Mouse (Mus musculus): ENCODE measurements around the gene Zfp1.

DNA sequence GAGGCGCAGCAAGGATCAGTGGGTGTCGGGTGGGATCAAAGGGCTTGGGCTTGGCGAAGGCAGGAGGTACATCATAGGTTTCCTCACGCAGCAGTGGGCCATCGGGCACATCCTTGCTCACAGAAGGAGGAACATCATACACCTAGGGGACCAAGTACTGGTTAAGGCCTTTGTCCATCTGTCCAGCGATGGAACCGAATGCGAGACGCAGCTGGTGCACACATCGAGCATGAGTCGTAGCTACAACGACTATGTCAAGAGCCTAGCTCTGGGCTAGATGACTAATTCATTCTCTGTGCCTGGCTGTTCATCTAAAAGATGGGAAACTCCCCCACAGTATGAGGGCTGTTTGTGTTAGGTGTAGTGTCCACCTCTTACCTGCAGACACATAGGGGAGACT, 71.1 kb downstream of the Zfp1 start:
- TF ChIP-seq ZNF384 (IDR thresholded peaks at IDR 0.05; ENCODE audit: low read depth, low read length) (no peak), HCFC1 (IDR thresholded peaks at IDR 0.05; ENCODE audit: borderline replicate concordance, insufficient read depth, low read length) (no peak), CHD2 (IDR thresholded peaks at IDR 0.05; ENCODE audit: low read depth, low read length) (no peak)
